Mouse (Mus musculus) heart, embryonic 15.5 days (tissue): Measurements from ENCODE around the gene Ccdc28a. TPM values are rescaled to one million over a fixed set of nuclear protein-coding genes. Genes with fewer than 3 reads are reported as not detected.
A peak's percentile ranks its signal among the peaks of the same experiment; 100 is the strongest.

Experiments used
- ATAC-seq: fragments of 200-750 bp; cut with Nextera tagmentation; replicated peaks from 2 replicates; pipeline ENCODE4 v1.8.0; 2017; ENCODE audit warnings: low read depth, moderate TSS enrichment; ENCODE audit not compliant: insufficient number of reproducible peaks, insufficient read depth, low FRiP score
- H3K27ac ChIP-seq: fragments of 300-500 bp; sonication (generic); 2 replicates; pipeline ENCODE4 v1.5.1; 2015; ENCODE audit warnings: mild to moderate bottlenecking, inconsistent platforms
- H3K27me3 ChIP-seq: fragments of 300-500 bp; sonication (generic); 2 replicates; pipeline ENCODE4 v1.6.1; 2015; ENCODE audit warnings: inconsistent platforms
- H3K36me3 ChIP-seq: fragments of 300-500 bp; sonication (generic); 2 replicates; pipeline ENCODE4 v1.6.1; 2015; ENCODE audit warnings: mild to moderate bottlenecking, inconsistent platforms
- H3K4me1 ChIP-seq: fragments of 300-500 bp; sonication (generic); replicated peaks from 2 replicates; pipeline ENCODE4 v1.6.1; 2015; ENCODE audit warnings: inconsistent platforms
- H3K4me2 ChIP-seq: fragments of 300-500 bp; sonication (generic); 2 replicates; pipeline ENCODE4 v1.6.1; 2015; ENCODE audit warnings: inconsistent platforms, mild to moderate bottlenecking, moderate library complexity
- H3K4me3 ChIP-seq: fragments of 300-500 bp; sonication (generic); 2 replicates; pipeline ENCODE4 v1.5.1; 2015; ENCODE audit warnings: mild to moderate bottlenecking, inconsistent platforms
- H3K9ac ChIP-seq: fragments of 300-500 bp; sonication (generic); 2 replicates; pipeline ENCODE4 v1.6.1; 2015; ENCODE audit warnings: mild to moderate bottlenecking, inconsistent platforms
- H3K9me3 ChIP-seq: fragments of 300-500 bp; sonication (generic); replicated peaks from 2 replicates; pipeline ENCODE4 v1.6.1; 2016; ENCODE audit warnings: inconsistent platforms
- WGBS: fragments of 180-500 bp; shearing (Covaris S2); methylation state at CpG from one replicate; pipeline ENCODE4 v1.1.7; 2015; ENCODE audit warnings: mixed read lengths; 5-methylcytosine and 5-hydroxymethylcytosine counted together
- polyA plus RNA-seq: library from polyadenylated mRNA; unstranded; fragments of >200 nt; fragmentation: Nextera tagmentation; extraction: Ambion mirVana; gene quantifications from 2 replicates; pipeline ENCODE4 v1.2.1, GENCODE M21; 2015

Gene Ccdc28a
- polyA plus RNA-seq, 1 experiment from 2014 or later, result 9.7 TPM

GRCm38 (mm10) chr10:18214124-18214523, 20.7 kb downstream of the Ccdc28a start:
- H3K9me3 ChIP-seq, result no peaks in the 10 kb centered on the region
- no peak overlapping the region for H3K9ac ChIP-seq
- peaks cover 8% of the 10 kb centered on the region; the same call in 1 of the 2 replicates for H3K4me1 ChIP-seq
- no peak overlapping the region for H3K27ac ChIP-seq
- no peak overlapping the region for H3K4me2 ChIP-seq
- 72% methylated on average over 5 of the region's 5 CpGs for WGBS
- no peaks in the 10 kb centered on the region for H3K27me3 ChIP-seq
- H3K36me3 ChIP-seq, result no peaks in the 10 kb centered on the region
- H3K4me3 ChIP-seq, result no peak overlapping the region
- ATAC-seq, result no peak

- Histone ChIP-seq H3K9me3 (no peaks in the 10 kb centered on the region), H3K9ac (no peak overlapping the region), H3K4me1 (peaks cover 8% of the 10 kb centered on the region; the same call in 1 of the 2 replicates), H3K4me3 (no peak overlapping the region), H3K4me2 (no peak overlapping the region), H3K36me3 (no peaks in the 10 kb centered on the region), H3K27ac (no peak overlapping the region), H3K27me3 (no peaks in the 10 kb centered on the region)
- no peak for ATAC-seq
- 66% methylated on average over 4 of the region's 4 CpGs for WGBS
Observed at GRCm38 (mm10) chr10:18213373-18213772, 21.4 kb downstream of the Ccdc28a start.

GRCm38 (mm10) chr10:18210726-18211125, 24.1 kb downstream of the Ccdc28a start, which contains the start of gene Ect2l:
TSS of gene Ect2l (minus strand) at chr10:18210890.
- 0 out of 2 replicates have a peak, but pooled peaks have one; percentile 35 for ATAC-seq
- H3K4me2 ChIP-seq, result peak within 1 kb of the TSS; percentile 54
- WGBS, result 8% methylated on average over 11 of the region's 11 CpGs

GRCm38 (mm10) chr10:18210119-18210518, 24.7 kb downstream of the Ccdc28a start:
- Histone ChIP-seq H3K4me3 (no peak overlapping the region), H3K4me2 (no peak overlapping the region), H3K9ac (no peak overlapping the region), H3K36me3 (no peaks in the 10 kb centered on the region), H3K9me3 (no peaks in the 10 kb centered on the region), H3K4me1 (peaks cover 8% of the 10 kb centered on the region; the same call in 1 of the 2 replicates), H3K27me3 (no peaks in the 10 kb centered on the region), H3K27ac (no peak overlapping the region)
- ATAC-seq, result no peak
- WGBS, result 56% methylated on average over 6 of the region's 6 CpGs

More at GRCm38 (mm10) chr10:18210726-18211125, 24.1 kb downstream of the Ccdc28a start, which contains the start of gene Ect2l:
- H3K4me1 ChIP-seq, result peaks cover 8% of the 10 kb centered on the region; the same call in 1 of the 2 replicates
- H3K27me3 ChIP-seq, result no peaks in the 10 kb centered on the region
- H3K9me3 ChIP-seq, result no peaks in the 10 kb centered on the region
- no peak within 1 kb of the TSS for H3K4me3 ChIP-seq
- H3K9ac ChIP-seq, result no peak within 1 kb of the TSS
- H3K27ac ChIP-seq, result no peak within 1 kb of the TSS
- no peaks in the 10 kb centered on the region for H3K36me3 ChIP-seq

GRCm38 (mm10) chr10:18204067-18204466, 30.7 kb downstream of the Ccdc28a start:
- H3K4me2 ChIP-seq, result no peak overlapping the region
- no peaks in the 10 kb centered on the region for H3K36me3 ChIP-seq
- no peak overlapping the region for H3K27ac ChIP-seq
- 28% methylated on average over 7 of the region's 7 CpGs for WGBS
- no peaks in the 10 kb centered on the region for H3K4me1 ChIP-seq
- H3K27me3 ChIP-seq, result no peaks in the 10 kb centered on the region
- no peak overlapping the region for H3K4me3 ChIP-seq
- ATAC-seq, result no peak
- no peaks in the 10 kb centered on the region for H3K9me3 ChIP-seq
- no peak overlapping the region for H3K9ac ChIP-seq

- Histone ChIP-seq H3K27me3 (no peaks in the 10 kb centered on the region), H3K9me3 (no peaks in the 10 kb centered on the region), H3K4me3 (no peak overlapping the region), H3K36me3 (no peaks in the 10 kb centered on the region), H3K27ac (no peak overlapping the region), H3K4me2 (no peak overlapping the region), H3K4me1 (no peaks in the 10 kb centered on the region), H3K9ac (no peak overlapping the region)
- 85% methylated on average over 3 of the region's 3 CpGs for WGBS
- ATAC-seq, result no peak
Observed at GRCm38 (mm10) chr10:18202401-18202800, 32.4 kb downstream of the Ccdc28a start.

- H3K36me3 ChIP-seq, result no peaks in the 10 kb centered on the region
- no peaks in the 10 kb centered on the region for H3K27me3 ChIP-seq
- no peak overlapping the region for H3K4me2 ChIP-seq
- no peak for ATAC-seq
- no peaks in the 10 kb centered on the region for H3K9me3 ChIP-seq
- 72% methylated on average over 9 of the region's 9 CpGs for WGBS
- no peak overlapping the region for H3K27ac ChIP-seq
- H3K4me3 ChIP-seq, result no peak overlapping the region
- H3K4me1 ChIP-seq, result 0 out of 2 replicates have a peak, but pooled peaks cover 3% of the 10 kb centered on the region
- no peak overlapping the region for H3K9ac ChIP-seq
Observed at GRCm38 (mm10) chr10:18200656-18201055, 34.1 kb downstream of the Ccdc28a start.

- no peak overlapping the region for H3K9ac ChIP-seq
- no peak overlapping the region for H3K4me3 ChIP-seq
- no peak overlapping the region for H3K4me2 ChIP-seq
- H3K36me3 ChIP-seq, result no peaks in the 10 kb centered on the region
- WGBS, result 81% methylated on average over 4 of the region's 4 CpGs
- no peaks in the 10 kb centered on the region for H3K9me3 ChIP-seq
- ATAC-seq, result no peak
- no peaks in the 10 kb centered on the region for H3K27me3 ChIP-seq
- H3K27ac ChIP-seq, result no peak overlapping the region
- 0 out of 2 replicates have a peak, but pooled peaks cover 3% of the 10 kb centered on the region for H3K4me1 ChIP-seq
Observed at GRCm38 (mm10) chr10:18199919-18200318, 34.9 kb downstream of the Ccdc28a start.

GRCm38 (mm10) chr10:18198286-18199015, 36.3 kb downstream of the Ccdc28a start:
- H3K9me3 ChIP-seq, result no peaks in the 10 kb centered on the region
- no peak overlapping the region for H3K9ac ChIP-seq
- H3K27me3 ChIP-seq, result no peaks in the 10 kb centered on the region
- H3K4me3 ChIP-seq, result no peak overlapping the region
- H3K27ac ChIP-seq, result no peak overlapping the region
- H3K4me1 ChIP-seq, result 0 out of 2 replicates have a peak, but pooled peaks cover 3% of the 10 kb centered on the region
- H3K36me3 ChIP-seq, result no peaks in the 10 kb centered on the region
- no peak for ATAC-seq
- WGBS, result 74% methylated on average over 5 of the region's 5 CpGs
- H3K4me2 ChIP-seq, result no peak overlapping the region

- H3K27me3 ChIP-seq, result no peaks in the 10 kb centered on the region
- no peaks in the 10 kb centered on the region for H3K36me3 ChIP-seq
- no peaks in the 10 kb centered on the region for H3K9me3 ChIP-seq
- peak overlapping the region; percentile 46 for H3K9ac ChIP-seq
- ATAC-seq, result no peak
- 0 out of 2 replicates have a peak, but pooled peaks cover 3% of the 10 kb centered on the region for H3K4me1 ChIP-seq
- 52% methylated on average over 14 of the region's 14 CpGs for WGBS
- peak overlapping the region; percentile 61 for H3K4me2 ChIP-seq
- H3K4me3 ChIP-seq, result peak overlapping the region; percentile 45
- H3K27ac ChIP-seq, result no peak overlapping the region
Observed at GRCm38 (mm10) chr10:18197206-18197979, 37.4 kb downstream of the Ccdc28a start.

GRCm38 (mm10) chr10:18194737-18195141, 40.1 kb downstream of the Ccdc28a start:
- Histone ChIP-seq H3K4me3 (no peak overlapping the region), H3K27ac (no peak overlapping the region), H3K4me1 (peaks cover 12% of the 10 kb centered on the region), H3K4me2 (no peak overlapping the region), H3K27me3 (no peaks in the 10 kb centered on the region), H3K9me3 (no peaks in the 10 kb centered on the region), H3K36me3 (no peaks in the 10 kb centered on the region), H3K9ac (no peak overlapping the region)
- WGBS, result 52% methylated on average over 14 of the region's 14 CpGs
- ATAC-seq, result no peak
